Mouse (Mus musculus) heart, embryonic 11.5 days (tissue): ENCODE data around the gene Atg7. TPM values are rescaled to one million over a fixed set of nuclear protein-coding genes. Genes with fewer than 3 reads are reported as not detected.
A peak's percentile ranks its signal among the peaks of the same experiment; 100 is the strongest.
"Not testable (repeated sequence)": the region's sequence is repeated elsewhere in the genome, so short reads cannot be mapped to it uniquely, and the experiment has no call there.

Source experiments
- ATAC-seq: fragments of 200-750 bp; cut with Nextera tagmentation; replicated peaks from 2 replicates; pipeline ENCODE4 v1.8.0; 2017; ENCODE audit warnings: moderate library complexity; ENCODE audit not compliant: insufficient number of reproducible peaks, low FRiP score, low TSS enrichment
- H3K27ac ChIP-seq: fragments of 300-500 bp; sonication (generic); 2 replicates; pipeline ENCODE4 v1.5.1; 2014; ENCODE audit warnings: mild to moderate bottlenecking, low read depth, low read length
- H3K27me3 ChIP-seq: fragments of 300-500 bp; sonication (generic); 2 replicates; pipeline ENCODE4 v1.6.1; 2014; ENCODE audit warnings: mild to moderate bottlenecking, low read length, mixed read lengths; ENCODE audit not compliant: control insufficient read depth, insufficient read depth
- H3K36me3 ChIP-seq: fragments of 300-500 bp; sonication (generic); 2 replicates; pipeline ENCODE4 v1.6.1; 2014; ENCODE audit warnings: mild to moderate bottlenecking, low read length, moderate library complexity, mixed read lengths; ENCODE audit not compliant: control insufficient read depth, insufficient read depth
- H3K4me1 ChIP-seq: fragments of 300-500 bp; sonication (generic); 2 replicates; pipeline ENCODE4 v1.6.1; 2014; ENCODE audit warnings: low read length; ENCODE audit not compliant: control insufficient read depth, insufficient read depth
- H3K4me2 ChIP-seq: fragments of 300-500 bp; sonication (generic); 2 replicates; pipeline ENCODE4 v1.6.1; 2014; ENCODE audit warnings: mild to moderate bottlenecking, moderate library complexity
- H3K4me3 ChIP-seq: fragments of 300-500 bp; sonication (generic); 2 replicates; pipeline ENCODE4 v1.5.1; 2014; ENCODE audit warnings: low read depth, low read length
- H3K9ac ChIP-seq: fragments of 300-500 bp; sonication (generic); 2 replicates; pipeline ENCODE4 v1.6.1; 2014; ENCODE audit warnings: mild to moderate bottlenecking, low read depth, low read length, moderate library complexity
- H3K9me3 ChIP-seq: fragments of 300-500 bp; sonication (generic); replicated peaks from 2 replicates; pipeline ENCODE4 v1.6.1; 2016; ENCODE audit warnings: low read length; ENCODE audit not compliant: control insufficient read depth
- WGBS: fragments of 180-500 bp; shearing (Covaris S2); extraction: QIAGEN DNeasy Blood & Tissue Kit; methylation state at CpG from one replicate; pipeline ENCODE4 v1.1.7; 2014; ENCODE audit not compliant: insufficient replicate concordance; 5-methylcytosine and 5-hydroxymethylcytosine counted together
- polyA plus RNA-seq: library from polyadenylated mRNA; unstranded; fragments of >200 nt; fragmentation: Nextera tagmentation; extraction: Ambion mirVana; gene quantifications from 2 replicates; pipeline ENCODE4 v1.2.1, GENCODE M21; 2014

Atg7 gene
- polyA plus RNA-seq, 1 experiment from 2014 or later: 16.9 TPM

GRCm38 (mm10) chr6:114886012-114886411 lies 243.1 kb downstream of the Atg7 start:
- Histone ChIP-seq H3K9ac (no peak overlapping the region), H3K9me3 (no peaks in the 10 kb centered on the region), H3K4me1 (peaks cover 80% of the 10 kb centered on the region), H3K36me3 (no peaks in the 10 kb centered on the region; the same call in 1 of the 2 replicates), H3K4me3 (no peak overlapping the region), H3K27ac (no peak overlapping the region), H3K27me3 (no peaks in the 10 kb centered on the region), H3K4me2 (no peak overlapping the region)
- 84% methylated on average over 6 of the region's 6 CpGs for WGBS
- ATAC-seq: no peak

GRCm38 (mm10) chr6:114886504-114887361 lies 243.8 kb downstream of the Atg7 start:
- Histone ChIP-seq H3K27me3 (no peaks in the 10 kb centered on the region), H3K36me3 (no peaks in the 10 kb centered on the region; the same call in 1 of the 2 replicates), H3K4me1 (peaks cover 80% of the 10 kb centered on the region), H3K9ac (no peak overlapping the region), H3K4me2 (no peak overlapping the region), H3K4me3 (no peak overlapping the region), H3K27ac (no peak overlapping the region), H3K9me3 (no peaks in the 10 kb centered on the region)
- 76% methylated on average over 11 of the region's 11 CpGs for WGBS
- no peak for ATAC-seq

- no peak overlapping the region for H3K4me3 ChIP-seq
- no peaks in the 10 kb centered on the region for H3K27me3 ChIP-seq
- WGBS: 15% methylated on average over 13 of the region's 13 CpGs
- peak; percentile 64 for ATAC-seq
- H3K27ac ChIP-seq: peak overlapping the region; percentile 71
- no peak overlapping the region for H3K9ac ChIP-seq
- H3K36me3 ChIP-seq: no peaks in the 10 kb centered on the region; the same call in 1 of the 2 replicates
- no peaks in the 10 kb centered on the region for H3K9me3 ChIP-seq
- peak overlapping the region; percentile 17; the same call in 1 of the 2 replicates for H3K4me2 ChIP-seq
- peaks cover 81% of the 10 kb centered on the region for H3K4me1 ChIP-seq
These were observed 246.0 kb downstream of the Atg7 start for GRCm38 (mm10) chr6:114888922-114889321.

GRCm38 (mm10) chr6:114889971-114890370 lies 247.1 kb downstream of the Atg7 start:
- H3K4me2 ChIP-seq, H3K4me3 ChIP-seq, H3K9me3 ChIP-seq, H3K36me3 ChIP-seq, H3K27me3 ChIP-seq, H3K27ac ChIP-seq, ATAC-seq: not testable (repeated sequence)
- Histone ChIP-seq H3K4me1 (peaks cover 81% of the 10 kb centered on the region), H3K9ac (0 out of 2 replicates have a peak overlapping the region, but pooled peaks have one; percentile 10)
- 76% methylated on average over 3 of the region's 3 CpGs for WGBS

- Histone ChIP-seq H3K4me3 (no peak overlapping the region), H3K36me3 (peaks cover 4% of the 10 kb centered on the region; the same call in 1 of the 2 replicates), H3K27ac (peak overlapping the region; percentile 51; the same call in 1 of the 2 replicates), H3K4me1 (peaks cover 78% of the 10 kb centered on the region), H3K4me2 (no peak overlapping the region), H3K9ac (0 out of 2 replicates have a peak overlapping the region, but pooled peaks have one; percentile 10), H3K9me3 (no peaks in the 10 kb centered on the region), H3K27me3 (no peaks in the 10 kb centered on the region)
- no peak for ATAC-seq
- WGBS: 32% methylated on average over 19 of the region's 19 CpGs
These were observed 247.7 kb downstream of the Atg7 start for GRCm38 (mm10) chr6:114890411-114891115.

- Histone ChIP-seq H3K27ac (no peak overlapping the region), H3K4me1 (peaks cover 75% of the 10 kb centered on the region), H3K27me3 (no peaks in the 10 kb centered on the region), H3K4me3 (no peak overlapping the region), H3K9me3 (no peaks in the 10 kb centered on the region), H3K36me3 (peaks cover 4% of the 10 kb centered on the region; the same call in 1 of the 2 replicates), H3K4me2 (no peak overlapping the region), H3K9ac (no peak overlapping the region)
- no peak for ATAC-seq
- WGBS: 90% methylated on average over 12 of the region's 12 CpGs
These were observed 248.4 kb downstream of the Atg7 start for GRCm38 (mm10) chr6:114891272-114891671.

- Histone ChIP-seq H3K27me3 (no peaks in the 10 kb centered on the region), H3K4me3 (no peak overlapping the region), H3K9ac (no peak overlapping the region), H3K4me2 (no peak overlapping the region), H3K4me1 (peaks cover 77% of the 10 kb centered on the region), H3K36me3 (peaks cover 4% of the 10 kb centered on the region; the same call in 1 of the 2 replicates), H3K9me3 (no peaks in the 10 kb centered on the region), H3K27ac (no peak overlapping the region)
- no peak for ATAC-seq
- 67% methylated on average over 12 of the region's 12 CpGs for WGBS
These were observed 248.9 kb downstream of the Atg7 start for GRCm38 (mm10) chr6:114891771-114892170.

GRCm38 (mm10) chr6:114892363-114892762 lies 249.5 kb downstream of the Atg7 start:
- Histone ChIP-seq H3K9ac (peak overlapping the region; percentile 44; the same call in 1 of the 2 replicates), H3K36me3 (peaks cover 4% of the 10 kb centered on the region; the same call in 1 of the 2 replicates), H3K4me1 (peaks cover 76% of the 10 kb centered on the region), H3K4me3 (no peak overlapping the region), H3K4me2 (peak overlapping the region; percentile 37; the same call in 1 of the 2 replicates), H3K27me3 (no peaks in the 10 kb centered on the region), H3K9me3 (no peaks in the 10 kb centered on the region), H3K27ac (no peak overlapping the region)
- WGBS: 46% methylated on average over 6 of the region's 6 CpGs
- ATAC-seq: no peak
